Comparison of ENCODE assay signal across 9 mouse cellular contexts in genomic region chr10:77506961-77507577, GRCm38 (mm10). TPM values are rescaled to one million over a fixed set of nuclear protein-coding genes. Genes with fewer than 3 reads are reported as not detected.
A peak's percentile ranks its signal among the peaks of the same experiment; 100 is the strongest.
DNase-seq lines count a peak whose midpoint lies in the region; ATAC-seq and TF ChIP-seq lines count a peak whose summit lies in the region.
"Had no signal": no experiment of that assay in that cellular context is flagged by ENCODE, and none has a peak within 500 bp of the region (broad histone marks: within the 10 kb centered on the region; RNA-seq: fewer than 3 reads in every experiment).

No protein-coding gene starts in this region.

- no peak for ATAC-seq in megakaryocyte, adult 5-6 weeks (ENCODE audit: poor library complexity, severe bottlenecking)
- ATAC-seq: forebrain, embryonic 15.5 days had no signal

- 18% methylated on average over 13 of the region's 13 CpGs for WGBS in cerebellum, adult 2 months
- WGBS in macrophage (ENCODE audit: missing documents), result 81% methylated on average over 13 of the region's 13 CpGs

- DNase-seq in cerebellum, adult 2 months, result peak; percentile 57 to 62
- DNase-seq in cerebellum, adult 11 months, result no peak
- peak; percentile 72 for DNase-seq in kidney, adult 18-20 months
- DNase-seq in spleen, adult 12 weeks (ENCODE audit: low spot score), result no peak
- no peak for DNase-seq in retina, postnatal 1 day

- H3K36me3 ChIP-seq in megakaryocyte, embryonic 14.5 days (replicated peaks; ENCODE audit: low read length), result peaks cover 97% of the 10 kb centered on the region
- H3K36me3 ChIP-seq in macrophage (ENCODE audit: inconsistent target), result peaks cover 54% of the 10 kb centered on the region

- peaks cover 78% of the 10 kb centered on the region for H3K4me1 ChIP-seq in cerebellum, adult 2 months (ENCODE audit: control insufficient read depth, insufficient read depth, low read length)
- H3K4me1 ChIP-seq in megakaryocyte, embryonic 14.5 days, result peaks cover 88% of the 10 kb centered on the region

- no peaks in the 10 kb centered on the region for H3K9me3 ChIP-seq in megakaryocyte, embryonic 14.5 days
- H3K9me3 ChIP-seq: forebrain, embryonic 15.5 days had no signal

- no peak for TF ChIP-seq POLR2A in cerebellum, adult 2 months (IDR thresholded peaks at IDR 0.05; ENCODE audit: borderline replicate concordance, insufficient read depth, low read length)

- H3K4me3 ChIP-seq in cerebellum, adult 2 months (replicated peaks; ENCODE audit: insufficient read depth, low read depth, low read length), result no peak overlapping the region
- peak overlapping the region; percentile 28 for H3K4me3 ChIP-seq in megakaryocyte, embryonic 14.5 days (replicated peaks)
- no peak overlapping the region for H3K4me3 ChIP-seq in macrophage (ENCODE audit: inconsistent target)
- H3K4me3 ChIP-seq: forebrain, embryonic 15.5 days had no signal

- TF ChIP-seq CTCF in cerebellum, adult 2 months (IDR thresholded peaks at IDR 0.05; ENCODE audit: borderline replicate concordance, insufficient read depth, low read depth, low read length), result no peak

- H3K27ac ChIP-seq in cerebellum, adult 2 months (ENCODE audit: insufficient read depth, low read length), result peak overlapping the region; percentile 78
- H3K27ac ChIP-seq in macrophage, result peak overlapping the region; percentile 49
- H3K27ac ChIP-seq: forebrain, embryonic 15.5 days had no signal

- no peaks in the 10 kb centered on the region for H3K27me3 ChIP-seq in cerebellum, adult 2 months (ENCODE audit: control insufficient read depth, insufficient read depth, low read length)
- no peaks in the 10 kb centered on the region for H3K27me3 ChIP-seq in megakaryocyte, embryonic 14.5 days (replicated peaks)
- H3K27me3 ChIP-seq: forebrain, embryonic 15.5 days had no signal

- peaks cover 99% of the 10 kb centered on the region for H3K79me2 ChIP-seq in macrophage (ENCODE audit: inconsistent target)

RNA-seq across cellular contexts. Expression of gene Fam207a, which starts 8.5 kb away (rescaled TPM):
- polyA plus RNA-seq in cerebellum, adult 2 months (2012; rRNA removed), result 36.5 and 39.0 TPM in 2 replicates
- polyA plus RNA-seq in megakaryocyte, embryonic 14.5 days (2012; ENCODE audit: insufficient read depth, low replicate concordance), result 19.5 and 88.9 TPM in 2 replicates
- total RNA-seq in megakaryocyte, adult 5-6 weeks (2015), result 11.5 and 11.7 TPM in 2 replicates
- 36.3 and 46.5 TPM in 2 replicates for total RNA-seq in megakaryocyte, adult 5-6 weeks (2017)
- 10 to 100 TPM in 18 of 26 experiments, 1 to 10 TPM in 8; 4.4 to 19.6 (median 13.5) TPM for total RNA-seq in macrophage (2018; cell fraction: chromatin; rRNA removed)
- total RNA-seq in macrophage (2018; cell fraction: cytosol; rRNA removed), result 10 to 100 TPM; 10.8 to 27.4 (median 20.7) TPM
- 10 to 100 TPM in 18 of 26 experiments, 1 to 10 TPM in 8; 5.3 to 18.1 (median 11.7) TPM for total RNA-seq in macrophage (2018; cell fraction: nucleus; rRNA removed)
- 16.8 to 38.8 TPM (median 21.1 TPM) in 3 replicates for polyA plus RNA-seq in macrophage (2018)

RNA-seq across cellular contexts. Expression of gene Itgb2, which starts 23.0 kb away (rescaled TPM):
- polyA plus RNA-seq in cerebellum, adult 2 months (2012; rRNA removed), result 2.3 and 2.4 TPM in 2 replicates
- polyA plus RNA-seq in megakaryocyte, embryonic 14.5 days (2012; ENCODE audit: insufficient read depth, low replicate concordance), result 35.5 and 120 TPM in 2 replicates
- total RNA-seq in megakaryocyte, adult 5-6 weeks (2015), result 342 TPM in 2 replicates
- total RNA-seq in megakaryocyte, adult 5-6 weeks (2017), result 400 and 419 TPM in 2 replicates
- total RNA-seq in macrophage (2018; cell fraction: chromatin; rRNA removed), result 100 to 1,000 TPM in 22 of 26 experiments, 10 to 100 TPM in 4; 30.2 to 203 (median 164) TPM
- 100 to 1,000 TPM; 247 to 519 (median 377) TPM for total RNA-seq in macrophage (2018; cell fraction: cytosol; rRNA removed)
- 100 to 1,000 TPM; 138 to 880 (median 577) TPM for total RNA-seq in macrophage (2018; cell fraction: nucleus; rRNA removed)
- polyA plus RNA-seq in macrophage (2018), result 418 to 531 TPM (median 505 TPM) in 3 replicates

Comparison
In these comparisons a context has a peak if more than half of its experiments do, and no peak if none do; other contexts are left out.
1. DNase-seq: peak in cerebellum, adult 2 months (2 of 2) and kidney, adult 18-20 months (single experiment); none in cerebellum, adult 11 months (single experiment), spleen, adult 12 weeks (single experiment) and retina, postnatal 1 day (single experiment).
2. RNA of gene Itgb2, which starts 23.0 kb away (polyA plus RNA-seq): 418 to 531 TPM in macrophage and 35.5 to 120 TPM in megakaryocyte, embryonic 14.5 days; 2.3 to 2.4 TPM in cerebellum, adult 2 months; every median in the first group is over 10 times any median in the second.